Mouse (Mus musculus) kidney, adult 2 months (tissue): ENCODE data around the gene Stn1. TPM values are rescaled to one million over a fixed set of nuclear protein-coding genes. Genes with fewer than 3 reads are reported as not detected.

Experiments
- DNase-seq: peaks from one replicate; pipeline ENCODE4 v3.0.0; 2021
- H3K27ac ChIP-seq: fragments of 200-500 bp; 2 replicates; pipeline ENCODE4 v1.5.1; 2012; ENCODE audit warnings: low read depth, low read length, control low read depth, inconsistent platforms; ENCODE audit not compliant: insufficient read depth
- H3K27me3 ChIP-seq: fragments of 200-500 bp; replicated peaks from 2 replicates; pipeline ENCODE4 v1.6.1; 2012; ENCODE audit warnings: mild to moderate bottlenecking, moderate library complexity, low read length, inconsistent platforms; ENCODE audit not compliant: control insufficient read depth, insufficient read depth
- H3K36me3 ChIP-seq: fragments of 200-500 bp; 2 replicates; pipeline ENCODE4 v1.6.1; 2012; ENCODE audit warnings: mild to moderate bottlenecking, moderate library complexity, low read length, inconsistent platforms; ENCODE audit not compliant: control insufficient read depth, insufficient read depth
- H3K4me1 ChIP-seq: fragments of 200-500 bp; 2 replicates; pipeline ENCODE4 v1.6.1; 2011; ENCODE audit warnings: low read length; ENCODE audit not compliant: control insufficient read depth, insufficient read depth
- H3K4me3 ChIP-seq: fragments of 200-500 bp; 2 replicates; pipeline ENCODE4 v1.5.1; 2011; ENCODE audit warnings: mild to moderate bottlenecking, low read depth, low read length, control low read depth; ENCODE audit not compliant: insufficient read depth
- CTCF ChIP-seq: fragments of 200-500 bp; conservative IDR thresholded peaks from 2 replicates; pipeline ENCODE4 v1.5.1; 2011; ENCODE audit warnings: low read depth, mild to moderate bottlenecking, control low read depth, low read length, moderate library complexity, mixed read lengths; ENCODE audit not compliant: insufficient read depth, insufficient read length
- POLR2A ChIP-seq: fragments of 200-500 bp; IDR thresholded peaks from one replicate; pipeline ENCODE4 v1.6.1; 2011; ENCODE audit warnings: low read depth, low read length, control low read depth
- WGBS: fragments of 180-500 bp; shearing (Covaris S2); methylation state at CpG from one replicate; pipeline ENCODE4 v1.1.7; 2018; 5-methylcytosine and 5-hydroxymethylcytosine counted together
- polyA plus RNA-seq: library from polyadenylated mRNA; depleted of rRNA; stranded (reverse); fragments of >200 nt; gene quantifications from 2 replicates; pipeline ENCODE4 v1.2.3, GENCODE M21; 2012

Stn1 gene
- polyA plus RNA-seq, 1 experiment = 12.3 TPM

- WGBS = 87% methylated on average over 5 of the region's 5 CpGs
- H3K27me3 ChIP-seq = no peaks in the 10 kb centered on the region
- TF ChIP-seq CTCF (no peak), POLR2A (no peak)
- DNase-seq = no peak
- no peaks in the 10 kb centered on the region for H3K36me3 ChIP-seq
- H3K4me3 ChIP-seq = no peak overlapping the region
- H3K4me1 ChIP-seq = no peaks in the 10 kb centered on the region
- H3K27ac ChIP-seq = no peak overlapping the region
Measured at GRCm38 (mm10) chr19:47521403-47521802, 15.9 kb downstream of the Stn1 start.

- Histone ChIP-seq H3K27me3 (no peaks in the 10 kb centered on the region), H3K4me3 (no peak overlapping the region), H3K27ac (0 out of 2 replicates have a peak overlapping the region, but pooled peaks have one; percentile 17), H3K4me1 (no peaks in the 10 kb centered on the region), H3K36me3 (no peaks in the 10 kb centered on the region)
- TF ChIP-seq CTCF (no peak), POLR2A (no peak)
- DNase-seq = no peak
- 87% methylated on average over 8 of the region's 8 CpGs for WGBS
Measured at GRCm38 (mm10) chr19:47519163-47519893, 18.0 kb downstream of the Stn1 start.

- no peaks in the 10 kb centered on the region for H3K4me1 ChIP-seq
- no peak overlapping the region for H3K27ac ChIP-seq
- DNase-seq = peak; percentile 73
- WGBS = 78% methylated on average over 24 of the region's 24 CpGs
- no peak overlapping the region for H3K4me3 ChIP-seq
- no peaks in the 10 kb centered on the region for H3K27me3 ChIP-seq
- no peaks in the 10 kb centered on the region for H3K36me3 ChIP-seq
- TF ChIP-seq CTCF (no peak), POLR2A (no peak)
Measured at GRCm38 (mm10) chr19:47518475-47519162, 18.7 kb downstream of the Stn1 start.

GRCm38 (mm10) chr19:47517570-47517969, 19.7 kb downstream of the Stn1 start:
- no peaks in the 10 kb centered on the region; the same call in 1 of the 2 replicates for H3K4me1 ChIP-seq
- no peaks in the 10 kb centered on the region for H3K27me3 ChIP-seq
- TF ChIP-seq CTCF = no peak
- no peak for TF ChIP-seq POLR2A
- 76% methylated on average over 8 of the region's 8 CpGs for WGBS
- no peak overlapping the region for H3K4me3 ChIP-seq
- no peak overlapping the region for H3K27ac ChIP-seq
- H3K36me3 ChIP-seq = no peaks in the 10 kb centered on the region
- DNase-seq = no peak

GRCm38 (mm10) chr19:47516879-47517278, 20.4 kb downstream of the Stn1 start:
- no peaks in the 10 kb centered on the region for H3K36me3 ChIP-seq
- H3K4me3 ChIP-seq = no peak overlapping the region
- no peak for TF ChIP-seq POLR2A
- TF ChIP-seq CTCF = no peak
- H3K27me3 ChIP-seq = no peaks in the 10 kb centered on the region
- no peak for DNase-seq
- WGBS = 93% methylated on average over 12 of the region's 12 CpGs
- H3K27ac ChIP-seq = no peak overlapping the region
- no peaks in the 10 kb centered on the region; the same call in 1 of the 2 replicates for H3K4me1 ChIP-seq

GRCm38 (mm10) chr19:47515091-47515490, 22.2 kb downstream of the Stn1 start:
- Histone ChIP-seq H3K4me3 (no peak overlapping the region), H3K4me1 (peaks cover 4% of the 10 kb centered on the region; the same call in 1 of the 2 replicates), H3K27ac (no peak overlapping the region), H3K36me3 (no peaks in the 10 kb centered on the region), H3K27me3 (no peaks in the 10 kb centered on the region)
- WGBS = 58% methylated on average over 5 of the region's 5 CpGs
- TF ChIP-seq CTCF (no peak), POLR2A (no peak)
- DNase-seq = no peak

GRCm38 (mm10) chr19:47513618-47513897, 23.7 kb downstream of the Stn1 start:
- H3K36me3 ChIP-seq = no peaks in the 10 kb centered on the region
- H3K4me3 ChIP-seq = 0 out of 2 replicates have a peak overlapping the region, but pooled peaks have one; percentile 27
- H3K27ac ChIP-seq = peak overlapping the region; percentile 56
- WGBS = 51% methylated on average over 4 of the region's 4 CpGs
- peaks cover 7% of the 10 kb centered on the region; the same call in 1 of the 2 replicates for H3K4me1 ChIP-seq
- DNase-seq = peak; percentile 36
- H3K27me3 ChIP-seq = no peaks in the 10 kb centered on the region
- TF ChIP-seq POLR2A = no peak
- no peak for TF ChIP-seq CTCF
